Mouse (Mus musculus) midbrain, embryonic 16.5 days (tissue): Measurements from ENCODE around the gene Zfp148. TPM values are rescaled to one million over a fixed set of nuclear protein-coding genes. Genes with fewer than 3 reads are reported as not detected.

Experiments
- ATAC-seq: fragments of 200-750 bp; cut with Nextera tagmentation; 2 replicates; pipeline ENCODE4 v1.8.0; 2017; ENCODE audit warnings: moderate TSS enrichment
- H3K27ac ChIP-seq: fragments of 300-500 bp; sonication (generic); 2 replicates; pipeline ENCODE4 v1.5.1; 2014; ENCODE audit warnings: mild to moderate bottlenecking, low read length, mixed read lengths
- H3K27me3 ChIP-seq: fragments of 300-500 bp; sonication (generic); 2 replicates; pipeline ENCODE4 v1.6.1; 2014; ENCODE audit warnings: low read depth, low read length, mixed read lengths; ENCODE audit not compliant: control insufficient read depth, insufficient read depth
- H3K36me3 ChIP-seq: fragments of 300-500 bp; sonication (generic); 2 replicates; pipeline ENCODE4 v1.6.1; 2014; ENCODE audit warnings: mild to moderate bottlenecking, low read length, moderate library complexity, mixed read lengths; ENCODE audit not compliant: control insufficient read depth, insufficient read depth
- H3K4me1 ChIP-seq: fragments of 300-500 bp; sonication (generic); 2 replicates; pipeline ENCODE4 v1.6.1; 2014; ENCODE audit warnings: mild to moderate bottlenecking, low read length, mixed read lengths; ENCODE audit not compliant: control insufficient read depth, insufficient read depth
- H3K4me2 ChIP-seq: fragments of 300-500 bp; sonication (generic); 2 replicates; pipeline ENCODE4 v1.6.1; 2014; ENCODE audit warnings: mild to moderate bottlenecking, low read length, mixed read lengths
- H3K4me3 ChIP-seq: fragments of 300-500 bp; sonication (generic); 2 replicates; pipeline ENCODE4 v1.5.1; 2014; ENCODE audit warnings: low read depth, mild to moderate bottlenecking, low read length, moderate library complexity, mixed read lengths
- H3K9ac ChIP-seq: fragments of 300-500 bp; sonication (generic); 2 replicates; pipeline ENCODE4 v1.6.1; 2014; ENCODE audit warnings: low read depth, low read length, mixed read lengths
- H3K9me3 ChIP-seq: fragments of 300-500 bp; sonication (generic); replicated peaks from 2 replicates; pipeline ENCODE4 v1.6.1; 2014; ENCODE audit warnings: mild to moderate bottlenecking, low read length, mixed read lengths; ENCODE audit not compliant: control insufficient read depth, poor library complexity, severe bottlenecking
- WGBS: fragments of 180-500 bp; shearing (Covaris S2); extraction: QIAGEN DNeasy Blood & Tissue Kit; methylation state at CpG from one replicate; pipeline ENCODE4 v1.1.7; 2014; 5-methylcytosine and 5-hydroxymethylcytosine counted together
- polyA plus RNA-seq: library from polyadenylated mRNA; unstranded; fragments of >200 nt; fragmentation: Nextera tagmentation; extraction: Ambion mirVana; gene quantifications from 2 replicates; pipeline ENCODE4 v1.2.1, GENCODE M21; 2015

The Zfp148 gene
- polyA plus RNA-seq, 1 experiment from 2014 or later = 50.4 TPM

DNA sequence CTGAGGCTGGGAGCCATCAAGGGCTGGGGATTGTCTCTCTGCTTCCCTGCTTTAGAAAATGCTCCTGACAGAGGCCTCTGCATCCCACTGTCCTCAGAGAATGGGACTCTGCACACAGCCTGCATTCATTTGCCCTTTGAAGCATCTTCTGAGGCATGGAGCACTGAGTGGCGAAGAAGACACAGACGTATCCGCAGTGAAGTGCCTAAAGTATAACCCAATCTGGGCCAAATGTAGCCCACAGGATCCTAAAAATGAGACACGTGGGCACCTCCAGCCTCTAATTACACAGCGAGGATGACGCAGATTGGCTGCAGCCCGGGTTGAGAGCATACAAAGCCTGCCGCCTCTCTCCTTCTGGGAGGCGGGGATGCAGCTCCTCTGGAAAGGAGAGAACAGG, 36.3 kb upstream of the Zfp148 start:
- Histone ChIP-seq H3K4me1 (peaks cover 3% of the 10 kb centered on the region; the same call in 1 of the 2 replicates), H3K36me3 (no peaks in the 10 kb centered on the region), H3K4me2 (no peak overlapping the region), H3K4me3 (no peak overlapping the region), H3K27ac (peak overlapping the region; percentile 63), H3K9me3 (no peaks in the 10 kb centered on the region), H3K9ac (peak overlapping the region; percentile 42; the same call in 1 of the 2 replicates), H3K27me3 (no peaks in the 10 kb centered on the region)
- peak; percentile 60 for ATAC-seq
- 33% methylated on average over 9 of the region's 9 CpGs for WGBS

DNA sequence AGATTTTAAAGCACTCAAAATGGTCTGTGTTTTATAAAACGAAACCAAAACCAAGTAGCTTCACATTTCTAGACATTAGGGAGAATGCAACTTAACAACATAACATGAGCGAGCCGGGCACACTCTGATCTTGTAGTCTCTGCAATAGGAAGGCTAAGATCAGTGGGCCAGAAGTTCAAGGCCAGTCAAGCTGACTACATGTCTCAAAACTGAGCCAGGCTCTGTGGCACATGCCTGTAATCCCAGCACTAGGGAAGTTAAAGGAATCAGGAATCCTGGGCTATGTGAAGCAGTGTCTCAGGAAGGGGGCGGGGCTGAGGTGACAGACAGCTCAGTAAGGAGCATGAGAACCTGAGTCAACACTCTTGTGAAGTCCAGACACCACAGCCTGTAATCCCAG, 35.8 kb upstream of the Zfp148 start:
- Histone ChIP-seq H3K9me3 (no peaks in the 10 kb centered on the region), H3K27me3 (no peaks in the 10 kb centered on the region), H3K4me3 (no peak overlapping the region), H3K36me3 (no peaks in the 10 kb centered on the region), H3K27ac (peak overlapping the region; percentile 63), H3K4me2 (no peak overlapping the region), H3K4me1 (peaks cover 3% of the 10 kb centered on the region; the same call in 1 of the 2 replicates), H3K9ac (no peak overlapping the region)
- 83% methylated on average over 4 of the region's 4 CpGs for WGBS
- ATAC-seq = no peak

DNA sequence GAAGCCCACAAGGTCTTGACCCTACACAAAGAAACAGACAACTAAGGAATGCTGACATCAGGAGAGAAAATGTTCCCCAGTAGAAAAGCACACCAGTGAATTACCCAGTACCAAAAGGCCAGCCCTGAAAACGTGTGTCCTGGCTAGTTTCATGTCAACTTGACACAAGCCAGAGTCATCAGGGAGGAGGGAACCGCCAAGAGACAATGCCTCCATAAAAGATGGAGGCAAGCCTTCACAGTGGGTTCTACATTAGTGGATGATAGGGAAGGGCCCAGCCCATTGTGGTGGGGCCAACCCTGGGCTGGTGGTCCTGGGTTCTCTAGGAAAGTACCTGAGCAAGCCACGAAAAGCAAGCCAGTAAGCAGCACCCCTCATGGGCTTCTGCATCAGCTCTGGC, 34.3 kb upstream of the Zfp148 start:
- Histone ChIP-seq H3K27ac (no peak overlapping the region), H3K9me3 (no peaks in the 10 kb centered on the region), H3K36me3 (no peaks in the 10 kb centered on the region), H3K4me3 (no peak overlapping the region), H3K4me2 (no peak overlapping the region), H3K4me1 (peaks cover 3% of the 10 kb centered on the region; the same call in 1 of the 2 replicates), H3K27me3 (no peaks in the 10 kb centered on the region), H3K9ac (no peak overlapping the region)
- ATAC-seq = no peak
- 72% methylated on average over 3 of the region's 3 CpGs for WGBS

GRCm38 (mm10) chr16:33347134-33347533, 33.5 kb upstream of the Zfp148 start:
- no peak overlapping the region for H3K27ac ChIP-seq
- H3K4me1 ChIP-seq = peaks cover 3% of the 10 kb centered on the region; the same call in 1 of the 2 replicates
- H3K4me2 ChIP-seq = no peak overlapping the region
- WGBS = 64% methylated on average over 5 of the region's 5 CpGs
- H3K9me3 ChIP-seq = no peaks in the 10 kb centered on the region
- ATAC-seq = no peak
- H3K36me3 ChIP-seq = no peaks in the 10 kb centered on the region
- H3K9ac ChIP-seq = no peak overlapping the region
- H3K27me3 ChIP-seq = no peaks in the 10 kb centered on the region
- no peak overlapping the region for H3K4me3 ChIP-seq

GRCm38 (mm10) chr16:33357805-33358204, 22.8 kb upstream of the Zfp148 start:
- Histone ChIP-seq H3K9ac (no peak overlapping the region), H3K27ac (no peak overlapping the region), H3K36me3 (no peaks in the 10 kb centered on the region), H3K4me3 (no peak overlapping the region), H3K27me3 (no peaks in the 10 kb centered on the region), H3K4me2 (no peak overlapping the region), H3K4me1 (no peaks in the 10 kb centered on the region), H3K9me3 (no peaks in the 10 kb centered on the region)
- no peak for ATAC-seq
- WGBS = 84% methylated on average over 6 of the region's 6 CpGs

- no peak overlapping the region for H3K4me3 ChIP-seq
- H3K9me3 ChIP-seq = no peaks in the 10 kb centered on the region
- no peak overlapping the region for H3K9ac ChIP-seq
- no peak overlapping the region for H3K4me2 ChIP-seq
- no peaks in the 10 kb centered on the region for H3K36me3 ChIP-seq
- 86% methylated on average over 6 of the region's 6 CpGs for WGBS
- no peaks in the 10 kb centered on the region for H3K4me1 ChIP-seq
- no peak for ATAC-seq
- no peak overlapping the region for H3K27ac ChIP-seq
- H3K27me3 ChIP-seq = no peaks in the 10 kb centered on the region
These were observed 14.9 kb upstream of the Zfp148 start for GRCm38 (mm10) chr16:33365772-33366171.

DNA sequence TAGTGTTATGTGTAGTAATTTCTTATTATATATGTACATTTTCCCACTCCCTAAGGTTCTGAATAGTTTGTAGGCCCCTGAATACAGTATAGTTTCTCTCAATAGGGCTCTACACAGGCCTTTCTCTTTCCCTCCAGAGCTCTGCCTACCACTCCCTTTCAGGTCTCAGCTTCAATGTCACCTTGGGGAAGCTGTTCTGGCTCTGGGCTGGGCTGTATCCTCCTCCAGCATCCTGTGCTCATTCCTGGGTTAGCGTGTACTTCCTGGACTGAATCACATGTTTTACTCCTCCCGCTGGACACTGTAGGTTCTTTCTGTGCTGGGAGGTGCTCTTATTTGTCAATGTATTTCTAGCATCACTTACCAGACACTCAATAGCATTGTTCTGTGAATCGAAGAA, 12.0 kb upstream of the Zfp148 start:
- ATAC-seq = no peak
- H3K9me3 ChIP-seq = no peaks in the 10 kb centered on the region
- no peak overlapping the region for H3K4me2 ChIP-seq
- no peak overlapping the region for H3K9ac ChIP-seq
- H3K27ac ChIP-seq = no peak overlapping the region
- no peaks in the 10 kb centered on the region for H3K4me1 ChIP-seq
- 82% methylated on average over 3 of the region's 3 CpGs for WGBS
- no peaks in the 10 kb centered on the region for H3K27me3 ChIP-seq
- no peak overlapping the region for H3K4me3 ChIP-seq
- H3K36me3 ChIP-seq = no peaks in the 10 kb centered on the region

- ATAC-seq = no peak
- H3K4me1 ChIP-seq = no peaks in the 10 kb centered on the region
- H3K4me2 ChIP-seq = no peak overlapping the region
- H3K36me3 ChIP-seq = no peaks in the 10 kb centered on the region
- 61% methylated on average over 6 of the region's 6 CpGs for WGBS
- no peaks in the 10 kb centered on the region for H3K9me3 ChIP-seq
- H3K4me3 ChIP-seq = no peak overlapping the region
- H3K27me3 ChIP-seq = no peaks in the 10 kb centered on the region
- no peak overlapping the region for H3K27ac ChIP-seq
- no peak overlapping the region for H3K9ac ChIP-seq
These were observed 9.8 kb upstream of the Zfp148 start for GRCm38 (mm10) chr16:33370836-33371235.

- Histone ChIP-seq H3K9ac (no peak overlapping the region), H3K9me3 (no peaks in the 10 kb centered on the region), H3K27me3 (no peaks in the 10 kb centered on the region), H3K4me3 (no peak overlapping the region), H3K4me2 (no peak overlapping the region), H3K36me3 (no peaks in the 10 kb centered on the region), H3K27ac (no peak overlapping the region), H3K4me1 (no peaks in the 10 kb centered on the region)
- 67% methylated on average over 5 of the region's 5 CpGs for WGBS
- no peak for ATAC-seq
These were observed 8.0 kb upstream of the Zfp148 start for GRCm38 (mm10) chr16:33372611-33373010.
